Mouse (Mus musculus): Measurements from ENCODE around the gene Slc13a4. TPM values are rescaled to one million over a fixed set of nuclear protein-coding genes. Genes with fewer than 3 reads are reported as not detected.
A peak's percentile ranks its signal among the peaks of the same experiment; 100 is the strongest.

The Slc13a4 gene
- polyA plus RNA-seq, 1 experiment: not detected

DNA sequence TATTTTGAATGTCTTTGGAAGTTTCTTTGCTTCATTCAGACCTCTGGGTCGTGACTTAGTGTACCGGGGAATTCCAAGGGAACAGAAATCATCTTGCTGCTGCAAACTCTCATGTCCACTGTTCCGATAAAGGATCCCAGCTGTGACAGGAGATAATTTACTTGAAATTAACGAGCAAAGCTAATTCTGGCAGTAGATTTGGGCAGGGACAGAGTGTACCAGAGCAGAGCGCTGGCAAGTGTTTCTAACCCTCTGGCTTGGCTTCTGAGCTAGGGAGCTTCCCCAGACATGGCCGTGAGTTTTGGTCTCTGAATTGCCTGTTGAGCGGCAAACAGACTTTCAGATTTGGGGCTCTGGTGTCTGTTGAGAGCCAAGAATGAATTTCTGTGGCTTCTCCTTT is 41.9 kb upstream of the Slc13a4 start:
- Histone ChIP-seq H3K27ac (ENCODE audit: insufficient read depth, low read depth, low read length) (no peak overlapping the region), H3K4me1 (ENCODE audit: control insufficient read depth, insufficient read depth, insufficient read length, low read length) (peaks cover 2% of the 10 kb centered on the region; the same call in 1 of the 2 replicates), H3K36me3 (ENCODE audit: control insufficient read depth, insufficient read depth, low read length) (no peaks in the 10 kb centered on the region), H3K27me3 (ENCODE audit: control insufficient read depth, insufficient read depth, low read length) (no peaks in the 10 kb centered on the region), H3K4me3 (ENCODE audit: low read depth, low read length) (no peak overlapping the region)
- no peak for TF ChIP-seq CTCF (IDR thresholded peaks at IDR 0.05; ENCODE audit: extremely low read depth, insufficient read length, insufficient replicate concordance, low read depth, low read length)
- TF ChIP-seq POLR2A (IDR thresholded peaks at IDR 0.05; ENCODE audit: low read depth, low read length): no peak
- WGBS: 67% methylated on average over 7 of the region's 7 CpGs

DNA sequence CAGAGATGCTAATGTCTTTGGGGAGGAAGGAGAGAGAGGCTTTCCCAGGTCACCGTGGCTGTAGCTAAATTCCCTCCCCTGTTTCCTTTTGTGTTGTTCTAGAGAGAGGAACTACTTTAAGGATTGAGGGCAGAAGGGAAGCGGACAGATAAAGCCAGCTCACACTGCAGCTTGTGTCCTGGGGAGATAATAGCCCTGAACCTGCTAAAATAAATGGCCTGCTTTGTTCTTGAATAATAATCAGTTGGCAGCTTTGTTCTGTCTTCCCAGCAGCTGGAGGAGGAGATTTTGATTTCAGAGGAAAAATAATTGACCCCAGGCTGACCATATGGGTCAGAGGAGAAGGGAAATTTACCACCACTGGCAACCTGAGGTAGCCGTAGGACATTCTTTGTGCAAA is 30.7 kb upstream of the Slc13a4 start:
- Histone ChIP-seq H3K36me3 (ENCODE audit: control insufficient read depth, insufficient read depth, low read length) (no peaks in the 10 kb centered on the region), H3K27ac (ENCODE audit: insufficient read depth, low read depth, low read length) (no peak overlapping the region), H3K4me1 (ENCODE audit: control insufficient read depth, insufficient read depth, insufficient read length, low read length) (peaks cover 8% of the 10 kb centered on the region; the same call in 1 of the 2 replicates), H3K4me3 (ENCODE audit: low read depth, low read length) (no peak overlapping the region), H3K27me3 (ENCODE audit: control insufficient read depth, insufficient read depth, low read length) (no peaks in the 10 kb centered on the region)
- WGBS: 59% methylated on average over 3 of the region's 3 CpGs
- TF ChIP-seq CTCF (IDR thresholded peaks at IDR 0.05; ENCODE audit: extremely low read depth, insufficient read length, insufficient replicate concordance, low read depth, low read length) (no peak), POLR2A (IDR thresholded peaks at IDR 0.05; ENCODE audit: low read depth, low read length) (no peak)

DNA sequence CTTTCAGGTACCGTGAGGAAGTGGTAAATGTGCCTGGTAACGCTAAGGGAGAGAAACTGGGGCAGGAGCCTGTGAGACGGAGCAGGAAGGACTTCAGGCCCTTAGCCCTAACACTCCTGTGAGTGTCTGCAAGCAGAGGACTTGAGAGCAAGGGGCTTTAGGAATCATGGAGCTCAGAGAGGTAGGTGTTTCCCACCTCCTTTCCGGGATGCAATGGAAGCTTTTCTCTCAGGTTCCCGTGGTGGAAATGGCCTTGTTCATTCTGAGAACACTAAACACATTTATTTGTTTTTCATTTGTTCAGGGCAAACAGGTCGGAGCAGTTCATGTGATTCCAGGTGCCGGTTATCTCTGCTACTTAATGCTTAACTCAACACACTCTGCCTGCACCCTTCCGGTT is 29.9 kb upstream of the Slc13a4 start:
- TF ChIP-seq CTCF (IDR thresholded peaks at IDR 0.05; ENCODE audit: extremely low read depth, insufficient read length, insufficient replicate concordance, low read depth, low read length) (no peak), POLR2A (IDR thresholded peaks at IDR 0.05; ENCODE audit: low read depth, low read length) (no peak)
- H3K27ac ChIP-seq (ENCODE audit: insufficient read depth, low read depth, low read length): no peak overlapping the region
- peaks cover 9% of the 10 kb centered on the region; the same call in 1 of the 2 replicates for H3K4me1 ChIP-seq (ENCODE audit: control insufficient read depth, insufficient read depth, insufficient read length, low read length)
- H3K27me3 ChIP-seq (ENCODE audit: control insufficient read depth, insufficient read depth, low read length): no peaks in the 10 kb centered on the region
- WGBS: 47% methylated on average over 8 of the region's 8 CpGs
- H3K36me3 ChIP-seq (ENCODE audit: control insufficient read depth, insufficient read depth, low read length): no peaks in the 10 kb centered on the region
- no peak overlapping the region for H3K4me3 ChIP-seq (ENCODE audit: low read depth, low read length)

DNA sequence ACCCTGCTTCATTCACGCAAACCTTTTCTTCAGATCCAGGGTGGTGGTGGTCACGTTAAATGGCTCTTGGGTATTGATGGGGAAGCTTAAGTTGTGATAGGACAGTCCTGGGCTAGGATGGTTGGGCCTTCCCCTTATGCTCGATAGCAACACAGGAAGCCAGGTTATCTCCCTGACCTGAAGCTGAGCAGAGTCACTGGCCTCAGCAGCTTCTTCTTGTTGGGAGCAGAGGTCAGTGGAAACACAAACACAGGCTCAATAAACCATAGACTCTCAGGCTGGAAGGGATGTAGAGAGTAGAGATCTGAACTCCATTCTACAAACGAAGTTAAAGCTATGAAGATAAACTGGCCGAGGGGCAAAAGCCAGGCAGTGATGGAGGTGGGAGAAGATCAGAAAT is 27.5 kb upstream of the Slc13a4 start:
- Histone ChIP-seq H3K27ac (ENCODE audit: insufficient read depth, low read depth, low read length) (no peak overlapping the region), H3K4me3 (ENCODE audit: low read depth, low read length) (no peak overlapping the region)
- WGBS: 64% methylated on average over 5 of the region's 5 CpGs

DNA sequence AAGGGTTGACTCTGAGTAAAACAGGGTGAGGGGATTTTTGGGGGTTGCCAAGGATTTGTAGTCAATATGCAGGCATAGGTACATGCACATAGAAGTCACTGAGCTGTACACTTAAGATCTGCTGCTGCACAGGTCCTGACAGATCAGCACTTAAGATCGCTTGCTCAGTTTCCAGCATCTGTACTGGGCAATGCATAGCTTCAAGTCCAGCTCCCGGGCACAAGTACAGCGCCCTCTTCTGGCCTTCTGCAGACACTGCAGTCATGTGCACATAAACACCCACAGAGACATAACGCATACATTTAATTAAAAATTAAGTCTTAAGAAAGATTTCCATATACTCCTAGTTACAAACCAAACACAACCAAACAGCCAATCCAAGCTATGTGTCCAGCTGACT is 26.3 kb upstream of the Slc13a4 start:
- no peaks in the 10 kb centered on the region for H3K36me3 ChIP-seq (ENCODE audit: control insufficient read depth, insufficient read depth, low read length)
- WGBS: 82% methylated on average over 4 of the region's 4 CpGs
- peaks cover 9% of the 10 kb centered on the region; the same call in 1 of the 2 replicates for H3K4me1 ChIP-seq (ENCODE audit: control insufficient read depth, insufficient read depth, insufficient read length, low read length)
- no peak for TF ChIP-seq POLR2A (IDR thresholded peaks at IDR 0.05; ENCODE audit: low read depth, low read length)
- peak; percentile 53; the same call in 1 of the 2 replicates for TF ChIP-seq CTCF (IDR thresholded peaks at IDR 0.05; ENCODE audit: extremely low read depth, insufficient read length, insufficient replicate concordance, low read depth, low read length)
- no peak overlapping the region for H3K27ac ChIP-seq (ENCODE audit: insufficient read depth, low read depth, low read length)
- H3K4me3 ChIP-seq (ENCODE audit: low read depth, low read length): no peak overlapping the region
- no peaks in the 10 kb centered on the region for H3K27me3 ChIP-seq (ENCODE audit: control insufficient read depth, insufficient read depth, low read length)

More for the DNA sequence above, 27.5 kb upstream of the Slc13a4 start:
- Histone ChIP-seq H3K36me3 (ENCODE audit: control insufficient read depth, insufficient read depth, low read length) (no peaks in the 10 kb centered on the region), H3K27me3 (ENCODE audit: control insufficient read depth, insufficient read depth, low read length) (no peaks in the 10 kb centered on the region), H3K4me1 (ENCODE audit: control insufficient read depth, insufficient read depth, insufficient read length, low read length) (peaks cover 9% of the 10 kb centered on the region; the same call in 1 of the 2 replicates)
- no peak for TF ChIP-seq POLR2A (IDR thresholded peaks at IDR 0.05; ENCODE audit: low read depth, low read length)
- TF ChIP-seq CTCF (IDR thresholded peaks at IDR 0.05; ENCODE audit: extremely low read depth, insufficient read length, insufficient replicate concordance, low read depth, low read length): no peak

DNA sequence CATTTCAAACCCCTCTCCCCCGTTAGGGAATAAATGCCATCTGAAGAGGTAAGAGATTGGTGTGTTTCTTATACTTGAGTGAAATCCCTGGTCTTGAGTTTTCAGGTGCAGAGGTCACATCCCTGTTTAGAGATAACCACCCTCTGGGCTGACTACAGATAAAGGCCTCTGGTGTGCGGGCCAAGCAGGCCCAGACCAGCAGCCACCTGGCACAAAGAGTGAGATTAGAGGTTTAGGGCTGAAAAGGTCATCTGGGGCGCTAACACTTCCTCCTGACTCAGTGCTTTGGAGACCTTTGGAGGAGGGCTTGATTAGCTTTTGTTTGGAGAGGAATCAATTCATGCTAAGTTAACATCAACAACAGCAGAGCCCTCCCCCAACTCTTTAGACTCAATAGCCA is 25.7 kb upstream of the Slc13a4 start:
- Histone ChIP-seq H3K27ac (ENCODE audit: insufficient read depth, low read depth, low read length) (no peak overlapping the region), H3K27me3 (ENCODE audit: control insufficient read depth, insufficient read depth, low read length) (no peaks in the 10 kb centered on the region), H3K4me3 (ENCODE audit: low read depth, low read length) (no peak overlapping the region), H3K4me1 (ENCODE audit: control insufficient read depth, insufficient read depth, insufficient read length, low read length) (peaks cover 9% of the 10 kb centered on the region; the same call in 1 of the 2 replicates), H3K36me3 (ENCODE audit: control insufficient read depth, insufficient read depth, low read length) (no peaks in the 10 kb centered on the region)
- TF ChIP-seq POLR2A (IDR thresholded peaks at IDR 0.05; ENCODE audit: low read depth, low read length): no peak
- no peak for TF ChIP-seq CTCF (IDR thresholded peaks at IDR 0.05; ENCODE audit: extremely low read depth, insufficient read length, insufficient replicate concordance, low read depth, low read length)
- WGBS: 23% methylated on average over 3 of the region's 3 CpGs

DNA sequence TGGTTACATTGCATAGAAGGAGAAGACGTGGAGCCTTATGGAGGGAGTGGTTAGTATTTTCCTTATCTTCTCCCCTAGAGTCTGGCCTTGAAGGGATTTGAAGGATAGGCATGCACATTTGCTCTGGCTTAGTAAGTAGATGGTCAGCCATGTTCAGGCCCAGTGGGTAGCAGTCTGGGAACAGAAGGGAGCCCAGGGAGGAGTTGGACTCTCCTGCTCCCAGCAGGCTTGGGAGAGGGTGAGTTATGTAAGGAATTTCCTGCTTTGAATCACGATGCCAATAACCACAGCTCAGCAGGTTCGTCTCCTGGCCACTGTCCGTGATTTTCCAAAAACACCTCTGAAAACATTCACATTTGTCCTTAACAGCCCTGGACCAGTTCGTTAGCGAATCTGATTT is 22.9 kb upstream of the Slc13a4 start:
- H3K4me1 ChIP-seq (ENCODE audit: control insufficient read depth, insufficient read depth, insufficient read length, low read length): peaks cover 9% of the 10 kb centered on the region; the same call in 1 of the 2 replicates
- H3K36me3 ChIP-seq (ENCODE audit: control insufficient read depth, insufficient read depth, low read length): no peaks in the 10 kb centered on the region
- H3K27ac ChIP-seq (ENCODE audit: insufficient read depth, low read depth, low read length): no peak overlapping the region
- no peaks in the 10 kb centered on the region for H3K27me3 ChIP-seq (ENCODE audit: control insufficient read depth, insufficient read depth, low read length)
- H3K4me3 ChIP-seq (ENCODE audit: low read depth, low read length): no peak overlapping the region
- WGBS: 60% methylated on average over 6 of the region's 6 CpGs
- TF ChIP-seq POLR2A (IDR thresholded peaks at IDR 0.05; ENCODE audit: low read depth, low read length) (no peak), CTCF (IDR thresholded peaks at IDR 0.05; ENCODE audit: extremely low read depth, insufficient read length, insufficient replicate concordance, low read depth, low read length) (no peak)

All from small intestine, adult 2 months (tissue).